Mouse (Mus musculus): ENCODE measurements around the gene Clic3. TPM values are rescaled to one million over a fixed set of nuclear protein-coding genes. Genes with fewer than 3 reads are reported as not detected.

Gene Clic3
- polyA plus RNA-seq, 2 experiments from 2014 or later: 1.2 to 2.2 TPM

DNA sequence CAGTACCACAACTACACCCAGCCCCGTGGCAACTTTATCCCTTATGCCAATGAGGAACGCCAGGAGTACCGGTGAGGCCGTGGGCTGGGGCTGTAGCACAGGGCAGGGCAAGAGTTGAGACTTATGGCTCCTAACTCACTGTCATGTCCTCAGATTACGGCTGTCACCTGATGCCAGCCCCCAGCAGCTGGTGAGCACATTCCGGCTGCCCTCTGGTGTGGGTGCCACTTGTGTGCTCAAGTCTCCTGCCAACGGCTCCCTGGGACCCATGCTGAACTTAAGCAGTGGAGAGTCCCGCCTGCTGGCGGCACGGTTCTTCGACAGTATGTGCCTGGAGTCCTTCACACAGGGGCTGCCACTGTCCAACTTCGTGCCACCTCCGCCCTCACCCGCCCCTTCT is 14.0 kb upstream of the Clic3 start:
- ATAC-seq: no peak

DNA sequence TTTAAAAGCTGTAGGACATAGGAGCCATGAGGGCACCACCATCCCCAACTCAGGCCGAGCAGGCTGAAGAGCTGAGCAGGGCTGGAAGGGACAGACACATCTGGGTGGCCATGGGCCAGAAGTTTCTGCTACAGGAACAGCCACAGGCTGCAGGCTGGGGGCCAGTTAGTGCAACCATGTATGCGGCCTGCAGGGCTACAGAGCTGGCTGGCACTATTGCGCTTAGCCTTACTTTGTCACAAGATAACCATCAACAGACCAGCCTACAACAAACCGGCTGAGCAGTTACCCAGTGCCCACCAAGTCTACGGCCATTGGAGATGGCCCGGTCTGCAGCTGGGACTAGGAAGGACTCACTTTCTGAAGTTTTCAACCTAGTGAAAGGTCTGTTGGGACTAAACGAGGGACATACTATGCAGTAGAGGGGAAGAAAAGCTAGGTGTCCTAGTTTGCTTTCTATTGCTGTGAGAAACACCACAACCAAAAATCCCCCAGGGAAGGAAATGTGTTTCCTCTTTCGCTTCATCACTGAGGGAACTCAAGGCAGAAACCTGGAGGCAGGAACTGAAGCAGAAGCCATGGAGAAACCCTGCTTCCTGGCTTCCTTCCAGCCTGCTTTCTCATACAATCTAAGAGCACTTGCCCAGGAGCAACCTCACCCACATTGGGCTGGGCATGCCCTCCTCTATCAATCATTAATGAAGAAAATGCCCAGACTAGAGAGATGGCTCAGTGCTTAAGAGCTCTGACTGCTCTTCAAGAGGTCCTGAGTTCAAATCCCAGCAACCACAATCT is 5.6 kb upstream of the Clic3 start:
- ATAC-seq: no peak

DNA sequence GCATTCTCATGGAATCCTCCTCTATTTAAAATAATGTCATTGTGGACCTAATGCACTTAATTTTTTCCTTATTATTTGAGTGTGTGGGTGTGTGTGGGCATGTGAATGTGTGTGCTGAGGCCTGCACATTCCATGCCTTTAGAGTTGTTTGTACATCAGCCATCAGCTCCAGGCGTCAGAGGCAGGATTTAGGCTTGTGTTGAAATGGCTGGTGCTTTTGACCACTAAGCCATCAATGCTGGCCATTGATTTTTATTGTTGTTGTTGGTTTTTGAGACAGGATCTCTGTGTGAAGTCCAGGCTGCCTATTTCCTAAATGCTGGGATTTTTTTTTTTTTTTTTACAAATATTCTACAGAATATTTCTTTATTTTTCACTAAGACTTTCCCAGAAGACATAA is 3.7 kb upstream of the Clic3 start:
- ATAC-seq: no peak

DNA sequence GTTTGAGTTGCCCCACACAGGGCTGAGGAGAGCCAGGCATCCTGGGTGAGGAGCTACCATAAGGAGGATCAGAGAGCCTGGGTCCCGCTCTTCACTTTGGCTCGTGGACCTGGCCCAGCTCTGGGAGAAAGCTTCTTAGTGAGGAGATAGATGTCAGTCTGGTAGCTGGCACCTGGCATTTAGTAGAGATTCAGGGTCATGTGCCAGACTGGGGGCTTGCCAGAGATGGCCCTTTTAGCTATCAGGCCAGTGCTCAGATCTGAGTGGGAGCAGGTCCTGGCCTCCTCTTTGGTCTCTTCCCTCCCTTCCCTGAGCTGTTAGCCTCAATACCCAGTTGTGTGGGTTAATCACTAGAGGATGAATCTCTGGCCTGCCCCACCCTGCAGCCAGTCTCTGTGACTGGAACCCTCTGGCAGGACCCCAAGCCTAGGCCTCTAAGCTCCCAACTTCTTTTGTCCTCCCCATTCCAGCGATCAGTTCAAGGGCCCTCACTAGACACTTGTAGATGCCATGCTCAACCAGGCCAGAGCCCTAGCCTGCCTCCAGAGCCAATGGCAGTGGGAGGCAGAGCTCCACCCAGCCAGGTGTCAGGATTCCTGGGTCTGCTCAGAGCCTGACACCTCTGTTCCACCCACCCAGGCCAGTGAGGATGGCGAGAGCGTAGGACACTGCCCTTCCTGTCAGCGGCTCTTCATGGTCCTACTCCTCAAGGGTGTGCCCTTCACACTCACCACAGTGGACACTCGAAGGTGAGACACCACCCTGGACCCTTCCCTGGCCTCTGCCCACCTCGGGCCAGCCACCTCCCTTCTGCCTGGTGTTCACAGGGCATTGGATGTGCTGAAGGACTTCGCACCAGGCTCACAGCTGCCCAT is 621 bp downstream of the Clic3 start:
- ATAC-seq: no peak

DNA sequence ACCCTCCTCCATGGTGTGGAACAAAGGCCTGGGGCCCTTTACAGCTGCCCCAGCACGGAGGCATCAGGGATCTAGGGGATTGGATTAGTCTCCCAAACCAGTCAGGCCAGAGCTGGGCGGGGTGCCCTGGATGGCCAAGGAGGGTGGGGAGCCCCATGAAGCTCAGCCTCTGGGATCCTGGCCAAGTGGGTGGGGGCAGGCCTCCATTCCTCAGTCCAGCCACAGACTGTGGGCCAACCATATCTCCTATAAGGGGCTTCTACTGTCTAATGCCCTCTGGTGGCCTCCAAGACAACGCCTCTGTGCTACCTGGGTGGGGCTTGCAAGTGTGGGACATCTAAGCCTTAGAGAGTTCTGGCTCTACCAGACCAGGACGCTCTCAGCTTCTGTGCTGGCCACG is 2.3 kb downstream of the Clic3 start:
- no peak for ATAC-seq

DNA sequence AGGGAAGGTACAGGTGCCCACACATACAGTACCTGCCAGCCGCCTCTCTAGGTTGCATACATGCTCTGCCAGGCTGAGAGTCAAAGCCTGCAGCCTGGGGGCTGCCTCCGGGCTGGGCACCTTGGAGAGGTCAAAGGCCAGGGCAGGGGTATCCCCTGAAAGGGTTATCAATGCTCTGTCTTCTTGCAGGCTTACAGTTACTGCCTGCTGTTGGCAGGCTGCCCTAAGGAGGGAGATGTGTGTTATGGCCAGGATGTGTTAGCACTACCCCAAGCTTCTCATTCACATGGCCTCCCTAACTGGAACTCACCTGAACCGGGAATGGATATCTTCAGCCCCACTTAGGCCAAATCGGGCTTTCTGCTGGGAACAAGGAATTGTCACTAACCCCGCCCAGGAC is 3.5 kb downstream of the Clic3 start:
- no peak for ATAC-seq

DNA sequence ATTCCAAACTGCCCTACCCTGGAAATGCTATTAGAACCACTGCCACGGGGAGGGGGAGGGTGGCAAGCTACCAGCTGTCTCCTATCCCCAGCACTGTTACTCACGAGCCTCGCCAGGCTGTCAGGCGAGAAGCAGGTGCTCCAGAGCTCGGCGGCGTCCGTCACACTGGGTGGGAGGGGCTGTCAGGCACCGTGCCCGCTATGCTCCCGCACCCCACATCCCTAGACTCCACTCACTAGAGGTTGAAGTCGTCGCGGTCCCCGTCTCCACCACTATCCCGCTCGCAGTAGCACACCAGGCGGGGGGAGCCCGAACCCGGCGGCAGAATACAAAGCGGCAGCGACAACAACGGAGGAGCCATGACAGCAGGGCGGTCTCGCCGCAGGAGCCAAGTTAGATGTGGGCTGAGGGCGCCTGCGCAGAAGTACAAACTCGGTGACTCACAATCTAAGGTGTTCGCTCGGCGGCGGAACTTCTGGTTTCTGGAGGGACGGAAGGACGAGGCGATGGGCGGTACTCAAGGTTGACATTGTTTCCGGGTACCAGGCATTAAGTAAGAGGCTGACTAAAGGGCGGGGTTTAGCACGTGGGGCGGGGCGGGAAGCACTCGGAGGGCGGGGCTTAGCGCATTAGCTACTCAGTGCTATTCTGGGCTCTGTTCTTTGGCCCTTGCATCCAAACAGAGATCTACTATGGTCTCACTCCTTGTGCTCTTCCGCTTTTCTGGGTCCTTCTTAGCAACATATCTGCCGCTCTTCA is 4.1 kb downstream of the Clic3 start, which contains the start of gene Paxx:
Paxx (minus strand) TSS at position 544 of the 759 bp plus-strand sequence.
- peak; percentile 88 for ATAC-seq

DNA sequence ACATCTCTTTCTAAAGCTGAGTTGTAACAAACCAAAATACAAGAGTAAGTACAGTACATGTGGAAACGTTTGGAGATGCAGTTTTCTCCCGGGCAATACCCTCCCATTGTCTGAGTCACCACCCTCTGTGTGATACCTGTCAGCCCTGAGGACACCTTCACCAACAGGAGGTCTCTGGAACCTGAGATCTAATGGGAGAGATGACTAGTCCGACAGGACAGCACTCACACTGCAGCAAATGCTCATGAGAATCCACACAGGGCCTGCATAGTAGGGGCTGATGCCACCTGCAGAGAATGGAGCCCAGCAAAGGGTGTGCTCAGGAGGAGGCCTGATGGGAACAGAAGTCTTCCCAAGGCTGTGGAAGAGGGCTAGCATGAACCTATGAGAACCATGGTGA is 4.8 kb downstream of the Clic3 start:
- no peak for ATAC-seq

DNA sequence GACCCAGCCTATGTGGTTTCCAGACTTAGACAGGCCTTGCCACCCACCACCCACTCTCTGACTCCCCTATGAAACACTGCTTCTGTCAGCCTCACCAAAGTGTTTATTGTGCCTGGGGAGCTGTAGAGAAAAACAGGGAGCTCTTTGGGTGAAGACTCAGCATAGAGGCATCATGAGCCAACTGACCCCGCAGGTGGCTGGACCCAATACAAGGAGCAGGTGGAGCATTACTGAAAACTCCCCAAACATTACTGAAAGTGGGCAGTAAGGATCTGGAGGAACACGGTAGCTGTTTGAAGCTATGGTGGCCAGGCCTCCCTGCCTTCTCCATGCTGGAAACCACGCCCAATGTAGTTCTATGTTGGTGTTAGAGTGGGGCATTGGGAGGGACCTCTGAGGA is 7.0 kb downstream of the Clic3 start:
- ATAC-seq: no peak

DNA sequence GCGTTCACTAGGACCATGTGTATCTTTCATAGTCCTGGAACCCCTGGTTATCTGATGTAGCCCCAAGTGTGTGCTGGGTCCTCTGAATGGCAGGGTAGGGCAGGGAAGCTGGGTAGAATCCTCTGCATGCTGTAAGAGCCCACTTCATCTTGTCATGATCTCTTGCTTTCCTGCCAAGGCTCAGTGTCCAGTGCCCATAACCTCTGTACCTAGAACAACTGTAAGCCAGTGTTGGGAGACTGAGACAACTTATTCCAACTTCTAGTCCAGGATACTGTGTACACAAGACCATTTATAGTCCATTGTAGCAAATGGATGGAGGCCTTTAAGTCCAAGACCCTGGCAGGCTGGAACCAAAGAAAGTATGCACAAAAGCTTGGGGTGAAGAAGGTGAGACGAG is 8.6 kb downstream of the Clic3 start:
- no peak for ATAC-seq

DNA sequence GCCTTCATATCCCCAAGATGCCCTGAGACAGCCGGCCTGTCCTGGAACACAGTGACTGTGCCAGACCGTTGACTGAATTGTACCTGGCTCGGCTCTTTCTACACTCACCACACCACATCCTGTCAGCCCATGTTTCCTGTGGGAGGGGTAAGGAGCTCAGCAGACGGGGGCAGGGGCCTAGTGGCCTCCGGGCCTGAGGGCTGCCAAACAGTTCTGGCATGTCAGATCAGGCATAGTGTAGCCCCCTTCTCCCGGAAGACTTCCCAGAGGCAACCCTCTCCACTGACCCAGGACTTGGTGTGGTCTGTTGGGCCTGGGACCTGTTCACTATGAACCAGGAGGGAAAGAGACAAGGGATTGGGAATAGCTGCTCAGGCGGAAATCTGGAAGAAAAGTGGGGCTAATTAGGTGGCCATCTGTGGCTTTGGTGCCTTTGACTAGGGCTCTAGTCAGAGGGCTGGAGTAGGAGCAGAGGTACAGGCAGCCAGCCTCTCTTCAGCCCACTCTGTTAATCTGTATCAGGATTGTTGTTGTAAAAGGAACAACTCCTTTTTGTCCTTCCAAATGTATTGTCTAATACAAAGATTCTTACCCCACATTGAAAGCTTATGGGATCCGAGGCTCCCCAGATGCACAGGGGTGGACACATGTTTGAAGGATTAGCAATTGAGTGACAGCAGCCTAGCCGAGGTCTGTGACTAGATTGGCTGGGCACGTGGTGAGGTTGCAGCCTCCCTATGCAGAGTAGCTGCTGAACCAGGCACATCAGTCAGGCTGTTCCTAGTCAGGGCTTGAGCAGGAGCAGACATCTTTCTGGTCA is 9.4 kb downstream of the Clic3 start:
- peak; percentile 85 for ATAC-seq

DNA sequence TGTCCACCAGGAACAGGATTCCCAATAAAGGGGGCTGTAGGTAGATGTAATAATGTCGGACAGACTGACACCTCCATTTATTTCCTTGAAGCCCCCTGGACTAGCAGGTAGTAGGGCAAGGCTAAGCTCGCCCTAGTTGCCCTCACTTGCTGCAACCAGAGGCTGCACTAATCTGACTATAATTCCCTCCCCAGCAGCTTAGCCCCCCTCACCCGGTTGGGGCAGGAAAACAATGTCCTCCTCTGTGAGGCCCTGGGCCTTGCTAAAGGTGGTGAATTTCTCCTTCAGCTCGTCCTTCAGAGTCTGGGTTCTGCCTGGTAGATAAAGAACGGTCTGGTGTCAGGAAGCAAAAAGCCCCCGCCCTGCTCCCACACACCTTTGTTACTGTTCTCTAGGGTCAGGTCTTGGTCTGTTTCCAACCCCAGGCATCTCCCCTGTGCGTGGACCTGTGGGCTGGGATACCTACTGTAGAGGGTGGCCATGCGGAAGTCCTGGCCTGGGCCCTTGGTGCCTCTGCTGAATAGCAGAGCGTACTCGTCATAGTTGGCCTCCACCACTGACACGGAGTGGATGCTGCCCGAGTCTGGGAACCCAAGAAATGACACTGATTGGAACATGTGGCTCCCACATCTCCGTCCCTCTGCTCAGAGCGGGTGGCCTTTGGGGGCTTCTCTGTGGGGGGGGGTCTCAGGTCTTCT is 11.1 kb downstream of the Clic3 start:
- ATAC-seq: no peak

DNA sequence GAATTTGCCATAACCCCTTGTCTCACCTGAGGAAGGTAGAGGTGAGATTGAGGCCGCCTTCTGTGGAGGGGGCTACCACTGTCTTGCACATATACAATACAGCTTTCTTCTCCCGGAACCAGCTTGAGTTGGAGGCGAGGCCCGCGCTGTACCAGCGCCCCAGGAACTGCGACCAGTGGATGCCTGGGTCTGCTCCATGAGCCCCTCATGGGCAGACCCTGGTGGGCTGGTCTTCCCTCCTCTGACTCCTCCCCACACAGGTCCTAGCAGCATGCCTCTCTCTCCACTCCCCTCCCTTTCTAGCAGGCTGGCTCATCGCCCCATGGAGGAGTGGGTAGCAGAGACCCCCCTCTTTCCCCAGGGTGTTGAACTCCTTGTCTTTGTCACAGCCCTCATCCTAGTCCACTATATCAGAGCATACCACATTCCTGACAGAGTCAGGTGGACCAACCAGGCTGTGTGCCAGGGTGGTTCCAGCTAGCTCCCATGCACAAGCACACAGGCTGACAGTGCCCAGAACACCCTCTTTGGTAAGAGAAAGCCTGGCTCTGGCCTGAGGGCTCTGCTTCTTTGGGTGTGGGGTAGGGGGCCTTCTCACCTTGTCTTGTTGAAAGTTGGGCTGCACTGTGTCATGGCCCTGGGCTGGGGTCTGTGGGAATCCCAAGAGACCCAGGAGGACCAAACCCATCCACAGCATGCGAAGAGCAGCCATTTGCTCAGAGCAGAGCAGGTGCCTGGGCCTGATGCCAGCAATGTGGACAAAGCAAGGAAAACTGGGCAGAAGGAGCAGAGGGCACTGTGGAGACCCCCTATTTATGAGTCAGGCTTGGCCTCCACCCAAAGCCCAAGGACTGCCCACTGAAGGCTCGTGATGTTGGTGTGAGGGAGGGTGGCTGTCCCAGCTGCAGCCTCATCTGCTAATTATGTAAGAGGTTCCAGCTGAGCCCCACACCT is 12.6 kb downstream of the Clic3 start:
- ATAC-seq: no peak

DNA sequence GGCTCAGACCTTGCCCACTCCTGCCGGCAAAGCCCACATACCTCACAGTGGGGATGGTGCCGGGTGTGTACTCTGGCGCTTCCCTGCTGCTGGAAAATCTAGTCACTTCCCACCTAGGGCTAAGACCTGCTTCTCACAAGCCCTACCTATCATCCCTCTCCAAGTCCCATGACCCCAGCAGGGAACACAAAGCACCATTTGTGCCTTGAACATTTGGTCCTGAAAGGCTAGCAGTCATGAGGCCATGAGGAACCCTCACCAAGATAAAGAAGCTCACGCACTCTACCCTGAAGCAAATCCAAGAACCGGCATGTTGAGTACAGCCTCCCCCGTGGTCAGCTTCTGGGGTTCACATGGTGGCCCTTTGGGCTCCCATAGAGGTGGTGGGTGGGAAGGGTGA is 13.3 kb downstream of the Clic3 start, which contains the start of gene Ptgds:
Ptgds (minus strand) TSS at position 78 of the 400 bp plus-strand sequence.
- ATAC-seq: no peak

DNA sequence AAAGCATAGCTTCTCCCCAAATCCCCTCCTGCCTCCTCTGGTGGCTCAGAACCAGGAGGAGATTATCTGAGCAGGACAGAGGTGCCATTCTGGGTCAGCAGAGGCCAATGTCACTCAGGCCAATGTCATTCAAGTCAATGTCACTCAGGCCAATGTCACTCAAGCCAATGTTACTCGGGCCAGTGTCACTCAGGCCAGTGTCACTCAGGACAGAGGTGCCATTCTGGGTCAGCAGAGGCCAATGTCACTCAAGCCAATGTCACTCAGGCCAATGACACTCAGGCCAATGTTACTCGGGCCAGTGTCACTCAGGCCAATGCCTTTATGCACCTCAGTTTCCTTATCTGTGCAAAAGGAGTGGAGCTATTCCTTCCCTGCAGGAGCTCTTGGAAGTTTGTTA is 15.9 kb downstream of the Clic3 start:
- ATAC-seq: no peak

DNA sequence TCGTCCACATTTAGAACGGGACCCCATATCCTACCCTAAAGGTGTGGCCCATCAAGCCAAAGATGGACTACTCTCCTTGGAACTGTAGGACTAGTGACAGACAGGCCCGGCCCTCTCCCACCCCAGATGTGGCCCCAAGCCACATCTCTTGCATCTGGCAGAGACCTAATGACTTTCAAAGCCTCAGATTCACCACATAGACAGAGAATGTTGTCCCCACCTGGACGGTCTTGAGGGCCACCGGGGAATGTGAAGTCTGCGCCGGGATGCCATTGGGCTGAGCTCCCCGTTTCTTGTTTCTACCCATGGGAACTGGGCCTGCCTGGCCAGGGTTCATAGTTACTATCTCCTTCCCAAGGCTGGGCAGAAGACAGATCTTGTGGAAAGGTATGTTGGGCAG is 20.9 kb downstream of the Clic3 start:
- ATAC-seq: no peak

DNA sequence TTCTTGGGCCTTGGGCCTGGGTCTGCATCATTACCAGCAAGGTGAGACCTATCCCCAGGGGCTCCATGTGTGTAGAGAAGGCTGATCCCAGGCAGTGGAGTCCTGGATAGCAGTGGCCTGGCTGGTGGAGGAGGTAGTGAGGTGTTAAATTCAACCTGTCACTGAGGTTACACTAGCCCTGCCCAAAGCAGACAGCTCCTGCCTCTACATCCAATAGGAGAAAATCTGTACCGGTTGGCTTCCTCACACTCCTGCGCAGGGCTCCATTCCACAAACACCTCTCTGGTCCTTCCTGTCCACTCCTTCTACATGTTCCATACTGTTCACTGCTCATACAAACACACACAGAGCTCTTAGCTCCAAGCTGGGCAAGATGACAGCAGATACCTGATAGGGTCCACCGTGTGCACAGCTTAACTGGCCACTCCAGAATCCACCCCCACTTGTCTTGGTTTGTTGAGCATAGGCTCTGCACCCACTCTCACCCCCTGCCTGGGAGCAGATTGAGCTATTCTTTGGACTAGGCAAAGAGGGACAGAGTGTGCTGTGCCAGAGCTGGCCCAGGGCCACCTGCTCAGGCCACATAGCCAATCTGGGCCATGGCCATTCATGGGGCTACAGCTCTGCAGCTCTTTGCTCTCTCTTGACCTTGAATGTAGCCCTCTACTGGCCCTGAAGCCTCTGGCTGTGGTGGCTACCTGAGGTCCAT is 21.5 kb downstream of the Clic3 start:
- ATAC-seq: no peak

DNA sequence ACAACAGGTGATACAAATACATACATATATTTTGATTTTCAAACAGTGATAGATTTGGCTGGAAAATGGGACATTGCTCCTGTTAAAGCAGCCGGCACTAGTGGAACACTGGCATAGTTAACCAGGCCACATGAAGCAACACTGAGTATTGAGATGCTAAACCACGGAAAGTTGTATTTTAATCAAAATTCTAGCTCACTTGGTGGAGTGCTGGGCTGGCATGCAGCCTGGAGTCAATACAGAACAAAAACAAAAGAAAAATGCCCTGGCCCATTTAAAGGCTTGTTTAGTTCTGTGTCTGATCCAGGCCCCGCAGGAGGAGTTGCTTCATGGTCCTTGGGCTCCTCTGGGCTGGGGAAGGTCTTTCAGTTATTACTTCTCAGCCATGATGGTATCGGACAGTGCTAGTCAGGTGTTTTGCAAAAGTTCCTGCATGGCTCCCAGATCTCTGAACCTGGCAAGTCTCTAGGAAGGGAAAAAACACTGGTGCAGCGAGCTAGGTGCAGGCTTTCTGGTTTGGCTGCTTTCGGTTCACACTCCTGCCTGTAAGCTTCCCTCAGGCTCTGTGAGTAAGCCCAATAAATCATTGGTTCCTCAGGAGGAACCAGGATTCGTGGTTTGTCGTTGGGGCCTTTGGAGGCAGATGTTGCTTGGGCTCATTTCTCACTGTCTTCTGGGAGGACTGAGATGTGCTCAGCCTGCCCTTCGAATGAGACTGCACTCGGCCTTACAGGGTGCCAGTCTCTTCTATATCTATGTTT is 23.1 kb downstream of the Clic3 start:
- no peak for ATAC-seq

DNA sequence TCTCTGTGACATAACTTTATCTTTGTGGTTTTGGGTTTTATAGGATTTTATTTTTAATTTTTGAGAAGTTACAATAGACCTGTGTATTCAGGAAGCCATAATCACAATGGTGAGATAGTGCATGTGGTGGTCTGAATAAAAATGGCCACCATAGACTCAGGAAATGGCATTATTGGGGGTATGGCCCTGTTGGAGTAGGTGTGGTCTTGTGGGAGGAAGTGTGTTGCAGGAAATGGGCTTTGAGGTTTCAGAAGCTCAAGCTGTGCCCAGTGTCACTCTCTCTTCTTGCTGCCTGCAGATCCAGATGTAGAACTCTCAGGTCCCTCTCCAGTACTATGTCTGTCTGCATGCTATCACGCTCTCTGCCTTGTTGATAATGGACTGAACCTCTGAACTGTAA is 23.9 kb downstream of the Clic3 start:
- no peak for ATAC-seq
